Mouse (Mus musculus): Measurements from ENCODE around the gene Fam83f.

- peak; percentile 97 for TF ChIP-seq CTCF (IDR thresholded peaks at IDR 0.05; ENCODE audit: low read depth, low read length)
- TF ChIP-seq POLR2A (IDR thresholded peaks at IDR 0.05; ENCODE audit: borderline replicate concordance, low read depth, low read length) = no peak
Observed at GRCm38 (mm10) chr15:80694125-80694910, 22.7 kb downstream of the Fam83f start.

All from bone marrow macrophage, adult 2 months (primary cell).